Mouse (Mus musculus) bone marrow macrophage, adult 2 months (primary cell): ENCODE results near the gene Usp49.

Experiments used
- CTCF ChIP-seq: IDR thresholded peaks from 2 replicates; pipeline ENCODE4 v1.5.1; 2012; ENCODE audit warnings: low read depth, mild to moderate bottlenecking, low read length, moderate library complexity
- POLR2A ChIP-seq: IDR thresholded peaks from 2 replicates; pipeline ENCODE4 v1.6.1; 2012; ENCODE audit warnings: mild to moderate bottlenecking, low read depth, low read length, borderline replicate concordance

DNA sequence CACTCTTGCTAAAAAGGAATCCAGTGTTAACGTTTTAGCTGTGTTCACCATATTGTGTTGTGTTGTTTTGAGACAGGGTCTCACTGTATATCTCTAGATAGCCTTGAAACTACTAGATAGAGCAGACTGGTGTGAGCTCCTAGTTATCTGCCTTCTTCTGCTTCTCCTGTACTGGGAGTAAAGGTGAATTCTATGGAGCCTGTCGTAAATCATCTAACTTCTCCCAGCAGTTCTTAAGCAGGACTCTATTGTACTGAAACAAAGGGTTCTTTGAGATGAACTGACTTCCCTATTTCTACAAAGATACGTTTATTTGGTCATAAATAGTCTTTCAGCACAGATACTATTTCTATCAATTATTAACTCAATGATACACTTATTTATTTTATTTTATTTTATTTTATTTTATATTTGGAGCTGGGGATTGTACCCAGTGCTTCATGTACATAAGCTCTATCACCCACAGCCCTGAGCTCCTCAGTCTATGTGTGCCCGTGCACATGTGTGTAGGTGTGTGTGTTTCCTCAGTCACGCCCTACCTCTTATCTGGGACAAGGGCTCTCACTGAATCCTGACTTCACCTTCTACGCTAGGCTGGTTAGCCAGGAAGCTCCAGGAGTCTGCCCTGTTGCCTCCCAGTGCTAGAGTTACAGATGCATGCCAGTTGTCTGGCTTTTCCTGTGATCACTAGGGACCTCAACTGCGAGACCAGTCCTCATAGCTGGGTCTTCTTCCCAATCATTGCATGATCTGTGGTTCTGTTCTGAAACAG lies 3.7 kb downstream of the Usp49 start:
- TF ChIP-seq CTCF (no peak), POLR2A (no peak)
